Mouse (Mus musculus) kidney, embryonic 15.5 days (tissue): ENCODE measurements around the gene Bglap2. TPM values are rescaled to one million over a fixed set of nuclear protein-coding genes. Genes with fewer than 3 reads are reported as not detected.
A peak's percentile ranks its signal among the peaks of the same experiment; 100 is the strongest.
"Not testable (repeated sequence)": the region's sequence is repeated elsewhere in the genome, so short reads cannot be mapped to it uniquely, and the experiment has no call there.

Experiments used
- ATAC-seq: fragments of 200-750 bp; cut with Nextera tagmentation; replicated peaks from 2 replicates; pipeline ENCODE4 v1.8.0; 2017; ENCODE audit warnings: moderate TSS enrichment; ENCODE audit not compliant: low FRiP score
- H3K27ac ChIP-seq: fragments of 300-500 bp; sonication (generic); 2 replicates; pipeline ENCODE4 v1.5.1; 2015; ENCODE audit warnings: mild to moderate bottlenecking, inconsistent platforms
- H3K27me3 ChIP-seq: fragments of 300-500 bp; sonication (generic); 2 replicates; pipeline ENCODE4 v1.6.1; 2015; ENCODE audit warnings: inconsistent platforms
- H3K36me3 ChIP-seq: fragments of 300-500 bp; sonication (generic); 2 replicates; pipeline ENCODE4 v1.6.1; 2015; ENCODE audit warnings: inconsistent platforms
- H3K4me1 ChIP-seq: fragments of 300-500 bp; sonication (generic); 2 replicates; pipeline ENCODE4 v1.6.1; 2015; ENCODE audit warnings: inconsistent platforms
- H3K4me2 ChIP-seq: fragments of 300-500 bp; sonication (generic); 2 replicates; pipeline ENCODE4 v1.6.1; 2015; ENCODE audit warnings: moderate library complexity, mild to moderate bottlenecking, inconsistent platforms
- H3K4me3 ChIP-seq: fragments of 300-500 bp; sonication (generic); replicated peaks from 2 replicates; pipeline ENCODE4 v1.5.1; 2015; ENCODE audit warnings: mild to moderate bottlenecking, inconsistent platforms
- H3K9ac ChIP-seq: fragments of 300-500 bp; sonication (generic); 2 replicates; pipeline ENCODE4 v1.6.1; 2015; ENCODE audit warnings: mild to moderate bottlenecking, inconsistent platforms
- H3K9me3 ChIP-seq: fragments of 300-500 bp; sonication (generic); replicated peaks from 2 replicates; pipeline ENCODE4 v1.6.1; 2016; ENCODE audit warnings: inconsistent platforms
- WGBS: fragments of 180-500 bp; shearing (Covaris S2); methylation state at CpG from one replicate; pipeline ENCODE4 v1.1.7; 2015; ENCODE audit warnings: mixed read lengths; 5-methylcytosine and 5-hydroxymethylcytosine counted together
- polyA plus RNA-seq: library from polyadenylated mRNA; unstranded; fragments of >200 nt; fragmentation: Nextera tagmentation; extraction: Ambion mirVana; gene quantifications from 2 replicates; pipeline ENCODE4 v1.2.1, GENCODE M21; 2015

The Bglap2 gene
- polyA plus RNA-seq, 1 experiment from 2014 or later: not detected

DNA sequence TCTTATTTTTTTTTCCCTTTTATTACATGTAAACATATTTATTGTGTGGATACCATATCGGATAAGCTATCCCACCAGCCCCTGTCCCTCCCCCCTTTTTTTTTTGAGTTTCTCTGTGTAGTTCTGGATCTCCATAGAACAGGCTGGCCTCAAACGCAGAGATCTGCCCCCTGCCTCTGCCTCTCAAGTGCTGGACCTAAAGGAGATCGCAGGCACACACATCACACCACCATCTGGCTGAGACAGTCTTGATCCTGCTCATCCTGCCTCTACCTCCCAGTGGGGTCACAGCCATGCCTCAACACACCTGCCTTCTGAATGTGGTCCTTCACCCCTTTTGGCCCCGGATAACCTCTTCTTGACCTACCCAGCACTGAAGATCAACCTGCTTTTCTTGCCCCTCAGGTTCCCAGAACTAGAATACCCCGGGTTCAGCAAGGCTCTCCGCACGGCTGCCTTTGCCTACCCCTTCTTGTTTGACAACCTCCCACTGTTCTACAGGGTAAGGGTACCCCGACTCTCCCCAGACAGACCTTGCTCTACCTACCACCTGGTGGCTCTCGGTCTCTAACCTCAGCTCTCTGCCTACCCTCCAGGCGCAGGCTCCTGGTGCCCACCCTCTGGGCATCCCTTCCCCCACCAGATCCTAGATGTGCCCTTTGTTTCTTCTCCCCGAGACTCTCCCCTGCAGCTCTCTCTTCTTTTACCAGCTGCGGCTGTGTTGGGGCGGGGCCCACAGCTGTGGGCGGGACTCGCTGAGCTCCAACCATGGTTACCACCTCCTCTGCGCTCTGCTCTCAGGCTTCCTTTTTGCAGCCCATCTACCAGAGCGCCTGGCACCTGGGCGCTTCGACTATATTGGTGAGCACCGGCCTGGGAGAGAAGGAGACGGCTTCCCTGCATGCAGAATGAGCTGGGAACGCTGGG lies 3.2 kb upstream of the Bglap2 start:
- not testable (repeated sequence) for H3K36me3 ChIP-seq, H3K27me3 ChIP-seq, H3K9me3 ChIP-seq, H3K9ac ChIP-seq, H3K4me1 ChIP-seq
- 5% methylated on average over 22 of the region's 22 CpGs for WGBS
- H3K4me2 ChIP-seq: peak overlapping the region; percentile 59
- peak; percentile 89 for ATAC-seq
- peak overlapping the region; percentile 31 for H3K4me3 ChIP-seq
- H3K27ac ChIP-seq: peak overlapping the region; percentile 70

DNA sequence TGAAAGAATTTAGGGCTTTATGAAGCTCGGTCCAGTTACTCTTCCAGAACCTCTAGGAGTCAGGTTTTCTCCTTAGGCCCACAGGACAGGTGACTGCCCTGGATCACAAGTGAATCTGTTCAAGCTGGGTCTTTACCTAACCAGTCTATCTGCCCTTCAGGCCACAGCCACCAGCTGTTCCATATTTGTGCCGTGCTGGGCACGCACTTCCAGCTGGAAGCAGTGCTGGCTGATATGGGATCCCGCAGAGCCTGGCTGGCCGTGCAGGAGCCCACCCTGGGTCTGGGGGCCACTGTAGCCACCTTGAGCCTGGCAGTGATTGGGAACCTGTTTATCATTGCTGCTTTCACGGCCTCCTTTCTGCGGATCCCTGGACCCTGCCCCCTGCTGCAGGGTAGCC lies 1.9 kb downstream of the Bglap2 start:
- H3K4me1 ChIP-seq, H3K9me3 ChIP-seq, H3K36me3 ChIP-seq, H3K27me3 ChIP-seq: not testable (repeated sequence)
- peak; percentile 16; the same call in 1 of the 2 replicates for ATAC-seq
- H3K4me3 ChIP-seq: peak overlapping the region; percentile 20
- H3K9ac ChIP-seq: 0 out of 2 replicates have a peak overlapping the region, but pooled peaks have one; percentile 26
- 26% methylated on average over 7 of the region's 7 CpGs for WGBS
- peak overlapping the region; percentile 50 for H3K4me2 ChIP-seq
- H3K27ac ChIP-seq: peak overlapping the region; percentile 85

GRCm38 (mm10) chr3:88375750-88376626 lies 2.5 kb downstream of the Bglap2 start:
- not testable (repeated sequence) for H3K27me3 ChIP-seq, H3K36me3 ChIP-seq, H3K4me1 ChIP-seq, H3K9me3 ChIP-seq
- 11% methylated on average over 19 of the region's 19 CpGs for WGBS
- H3K4me2 ChIP-seq: peak overlapping the region; percentile 50
- H3K4me3 ChIP-seq: peak overlapping the region; percentile 20
- H3K9ac ChIP-seq: 0 out of 2 replicates have a peak overlapping the region, but pooled peaks have one; percentile 33
- ATAC-seq: peak; percentile 92
- peak overlapping the region; percentile 85 for H3K27ac ChIP-seq

DNA sequence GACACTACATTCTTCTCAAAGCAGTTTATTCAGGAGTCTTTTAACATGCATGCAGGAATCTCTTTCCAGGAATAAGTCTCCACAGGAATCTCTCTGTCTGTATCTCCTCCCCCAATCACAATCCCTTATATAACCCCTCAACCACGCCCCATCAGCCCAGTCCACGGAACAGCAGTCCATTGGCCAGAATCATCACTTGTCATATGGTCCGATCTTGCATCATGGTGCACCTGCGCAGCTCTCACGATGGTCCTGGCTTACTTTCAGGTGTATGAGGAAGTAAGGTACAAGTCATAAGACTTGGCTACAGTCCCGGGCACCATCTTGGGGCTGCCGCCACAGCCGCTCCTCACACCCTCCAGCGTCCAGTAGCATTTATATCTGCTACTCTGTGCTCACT lies 5.9 kb downstream of the Bglap2 start, which contains the start of gene Bglap3:
Gene Bglap3 (minus strand): TSS at position 101 of the 400 bp plus-strand sequence.
- not testable (repeated sequence) for H3K9me3 ChIP-seq, H3K27me3 ChIP-seq, H3K9ac ChIP-seq, H3K4me1 ChIP-seq, H3K4me2 ChIP-seq, H3K4me3 ChIP-seq, ATAC-seq, H3K27ac ChIP-seq, H3K36me3 ChIP-seq
- 93% methylated on average over 9 of the region's 9 CpGs for WGBS

DNA sequence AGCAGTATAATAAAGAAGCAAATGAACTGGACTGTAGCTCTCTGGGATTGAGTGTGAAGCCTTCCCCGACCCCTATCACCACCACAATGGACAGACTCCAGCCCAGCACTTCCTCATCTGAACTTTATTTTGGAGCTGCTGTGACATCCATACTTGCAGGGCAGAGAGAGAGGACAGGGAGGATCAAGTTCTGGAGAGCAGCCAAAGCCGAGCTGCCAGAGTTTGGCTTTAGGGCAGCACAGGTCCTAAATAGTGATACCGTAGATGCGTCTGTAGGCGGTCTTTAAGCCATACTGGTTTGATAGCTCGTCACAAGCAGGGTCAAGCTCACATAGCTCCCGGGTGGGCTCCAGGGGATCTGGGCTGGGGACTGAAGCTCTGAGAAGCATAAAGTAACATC lies 10.0 kb downstream of the Bglap2 start:
- WGBS: 81% methylated on average over 7 of the region's 7 CpGs
- H3K9me3 ChIP-seq, H3K36me3 ChIP-seq, H3K27ac ChIP-seq, H3K4me3 ChIP-seq, ATAC-seq, H3K4me2 ChIP-seq, H3K9ac ChIP-seq: not testable (repeated sequence)
- peaks cover 24% of the 10 kb centered on the region for H3K4me1 ChIP-seq
- H3K27me3 ChIP-seq: peaks cover 20% of the 10 kb centered on the region

- WGBS: 59% methylated on average over 3 of the region's 7 CpGs
- H3K27me3 ChIP-seq: peaks cover 20% of the 10 kb centered on the region
- H3K4me1 ChIP-seq: peaks cover 24% of the 10 kb centered on the region
- ATAC-seq, H3K36me3 ChIP-seq, H3K9ac ChIP-seq, H3K27ac ChIP-seq, H3K9me3 ChIP-seq, H3K4me3 ChIP-seq: not testable (repeated sequence)
- H3K4me2 ChIP-seq: peak overlapping the region; percentile 55
Observed at GRCm38 (mm10) chr3:88367517-88367916, 11.0 kb downstream of the Bglap2 start.

DNA sequence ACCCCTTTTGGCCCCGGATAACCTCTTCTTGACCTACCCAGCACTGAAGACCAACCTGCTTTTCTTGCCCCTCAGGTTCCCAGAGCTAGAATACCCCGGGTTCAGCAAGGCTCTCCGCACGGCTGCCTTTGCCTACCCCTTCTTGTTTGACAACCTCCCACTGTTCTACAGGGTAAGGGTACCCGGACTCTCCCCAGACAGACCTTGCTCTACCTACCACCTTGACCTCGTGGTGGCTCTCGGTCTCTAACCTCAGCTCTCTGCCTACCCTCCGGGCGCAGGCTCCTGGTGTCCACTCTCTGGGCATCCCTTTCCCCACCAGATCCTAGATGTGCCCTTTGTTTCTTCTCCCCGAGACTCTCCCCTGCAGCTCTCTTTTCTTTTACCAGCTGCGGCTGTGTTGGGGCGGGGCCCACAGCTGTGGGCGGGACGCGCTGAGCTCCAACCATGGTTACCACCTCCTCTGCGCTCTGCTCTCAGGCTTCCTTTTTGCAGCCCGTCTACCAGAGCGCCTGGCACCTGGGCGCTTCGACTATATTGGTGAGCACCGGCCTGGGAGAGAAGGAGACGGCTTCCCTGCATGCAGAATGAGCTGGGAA lies 11.6 kb downstream of the Bglap2 start:
- Histone ChIP-seq H3K4me3 (peak overlapping the region; percentile 29; the same call in 1 of the 2 replicates), H3K4me2 (peak overlapping the region; percentile 55), H3K36me3 (peaks cover 13% of the 10 kb centered on the region), H3K27me3 (peaks cover 20% of the 10 kb centered on the region), H3K4me1 (peaks cover 24% of the 10 kb centered on the region), H3K27ac (peak overlapping the region; percentile 56; the same call in 1 of the 2 replicates)
- 4% methylated on average over 21 of the region's 22 CpGs for WGBS
- not testable (repeated sequence) for H3K9ac ChIP-seq, H3K9me3 ChIP-seq
- peak; percentile 81 for ATAC-seq

GRCm38 (mm10) chr3:88365705-88366361 lies 12.7 kb downstream of the Bglap2 start:
- H3K4me1 ChIP-seq: peaks cover 24% of the 10 kb centered on the region
- no peak for ATAC-seq
- H3K27ac ChIP-seq: no peak overlapping the region
- peaks cover 24% of the 10 kb centered on the region for H3K36me3 ChIP-seq
- 34% methylated on average over 34 of the region's 34 CpGs for WGBS
- H3K9ac ChIP-seq: no peak overlapping the region
- H3K4me2 ChIP-seq: peak overlapping the region; percentile 10; the same call in 1 of the 2 replicates
- H3K27me3 ChIP-seq: peaks cover 20% of the 10 kb centered on the region
- no peak overlapping the region for H3K4me3 ChIP-seq
- H3K9me3 ChIP-seq: peaks cover 9% of the 10 kb centered on the region

DNA sequence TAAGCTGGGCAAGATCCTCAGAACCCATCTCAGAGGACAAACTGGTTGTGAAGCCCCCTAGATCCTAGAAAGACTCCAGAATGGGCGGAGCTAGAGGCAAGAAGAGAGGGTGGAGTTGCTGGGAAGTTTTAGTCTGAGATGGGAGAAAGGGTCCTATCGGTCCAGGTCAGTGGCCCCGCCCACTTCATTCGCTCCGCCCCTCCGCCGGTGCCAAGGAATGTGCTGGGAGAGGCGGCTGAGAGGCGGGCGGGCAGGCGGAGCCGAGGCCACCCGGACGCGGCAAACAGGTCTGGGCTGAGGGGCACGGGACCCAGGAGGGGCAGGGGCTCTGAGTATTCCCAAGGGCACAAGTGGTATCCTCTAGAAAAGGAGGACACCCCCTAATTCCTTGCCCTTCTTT lies 14.2 kb downstream of the Bglap2 start, which contains the start of gene Paqr6:
Gene Paqr6 (plus strand): TSS at position 248 of the 400 bp plus-strand sequence.
- H3K36me3 ChIP-seq: peaks cover 39% of the 10 kb centered on the region
- peak within 1 kb of the TSS; percentile 52 for H3K4me2 ChIP-seq
- 1% methylated on average over 16 of the region's 16 CpGs for WGBS
- peak within 1 kb of the TSS; percentile 66 for H3K27ac ChIP-seq
- no peaks in the 10 kb centered on the region for H3K9me3 ChIP-seq
- ATAC-seq: peak; percentile 27; the same call in 1 of the 2 replicates
- no peak within 1 kb of the TSS for H3K9ac ChIP-seq
- H3K27me3 ChIP-seq: peaks cover 20% of the 10 kb centered on the region
- H3K4me3 ChIP-seq: peak within 1 kb of the TSS; percentile 30
- H3K4me1 ChIP-seq: peaks cover 28% of the 10 kb centered on the region

GRCm38 (mm10) chr3:88363700-88364099 lies 14.8 kb downstream of the Bglap2 start:
- no peak overlapping the region for H3K9ac ChIP-seq
- H3K4me3 ChIP-seq: no peak overlapping the region
- no peak for ATAC-seq
- no peaks in the 10 kb centered on the region for H3K9me3 ChIP-seq
- H3K4me2 ChIP-seq: no peak overlapping the region; the same call in 1 of the 2 replicates
- H3K4me1 ChIP-seq: peaks cover 28% of the 10 kb centered on the region
- WGBS: 65% methylated on average over 4 of the region's 4 CpGs
- peaks cover 20% of the 10 kb centered on the region for H3K27me3 ChIP-seq
- H3K27ac ChIP-seq: peak overlapping the region; percentile 66
- H3K36me3 ChIP-seq: peaks cover 46% of the 10 kb centered on the region
